Mouse (Mus musculus) mesoderm, embryonic 11.5 days (tissue): ENCODE measurements around the gene Sorcs2.
"Not testable (repeated sequence)": the region's sequence is repeated elsewhere in the genome, so short reads cannot be mapped to it uniquely, and the experiment has no call there.

Experiments used
- DNase-seq: peaks from one replicate; pipeline ENCODE4 v3.0.0-alpha.2; 2012; ENCODE audit warnings: low read depth, low spot score

The Sorcs2 gene

DNA sequence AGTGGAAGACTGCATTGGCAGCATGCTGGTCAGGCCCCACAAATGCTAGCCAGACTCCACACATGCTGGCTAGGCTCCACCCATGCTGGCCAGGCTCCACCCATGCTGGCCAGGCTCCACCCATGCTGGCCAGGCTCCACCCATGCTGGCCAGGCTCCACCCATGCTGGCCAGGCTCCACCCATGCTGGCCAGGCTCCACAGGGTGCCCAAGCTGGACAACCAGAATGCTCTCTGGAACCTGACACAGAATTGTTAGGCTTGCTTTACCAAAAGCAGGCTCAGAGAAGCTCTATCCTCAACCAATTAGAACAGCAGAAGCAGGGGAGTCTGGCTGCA, 7.4 kb downstream of the Sorcs2 start:
- not testable (repeated sequence) for DNase-seq

DNA sequence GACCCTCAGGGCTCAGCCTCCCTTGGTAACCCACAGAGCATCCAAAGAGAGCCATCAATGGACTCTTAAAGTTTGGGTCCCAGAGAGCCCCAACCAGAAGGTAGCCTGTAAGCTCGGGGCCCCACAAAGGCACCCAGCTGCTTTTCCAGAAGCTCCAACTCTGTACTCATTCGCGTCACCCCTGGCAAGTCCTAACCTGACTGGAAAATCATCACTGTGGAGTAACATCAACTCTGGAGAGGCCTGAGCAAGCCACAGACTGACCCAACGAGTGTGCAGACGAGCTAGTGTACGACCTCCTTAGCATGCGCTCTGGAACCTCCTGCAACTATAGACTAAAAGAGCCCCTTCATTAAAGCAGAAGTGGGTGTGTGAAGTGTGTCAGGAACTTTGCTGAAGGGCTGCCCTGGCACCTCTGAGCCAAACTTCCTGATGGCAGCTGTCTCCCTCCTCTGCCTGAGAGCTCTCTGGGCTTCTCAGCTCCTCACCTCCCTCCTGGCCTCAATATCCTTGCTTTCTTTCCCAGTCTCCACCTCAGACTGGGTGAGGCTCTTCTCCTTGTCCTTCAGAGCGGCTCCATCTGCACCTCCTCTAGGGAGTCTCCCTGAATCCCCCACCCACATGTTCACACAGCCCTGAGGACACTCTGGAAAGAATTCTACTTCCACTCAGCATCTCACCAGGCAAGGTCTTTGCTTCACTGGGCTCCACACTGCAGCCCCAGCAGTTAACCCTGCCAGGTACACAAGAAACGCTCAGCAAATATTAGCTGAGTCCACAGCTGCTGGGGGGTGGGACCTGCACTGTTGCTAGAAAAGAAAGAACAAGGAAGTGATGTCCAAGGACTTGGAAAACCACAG, 8.0 kb downstream of the Sorcs2 start:
- no peak for DNase-seq

DNA sequence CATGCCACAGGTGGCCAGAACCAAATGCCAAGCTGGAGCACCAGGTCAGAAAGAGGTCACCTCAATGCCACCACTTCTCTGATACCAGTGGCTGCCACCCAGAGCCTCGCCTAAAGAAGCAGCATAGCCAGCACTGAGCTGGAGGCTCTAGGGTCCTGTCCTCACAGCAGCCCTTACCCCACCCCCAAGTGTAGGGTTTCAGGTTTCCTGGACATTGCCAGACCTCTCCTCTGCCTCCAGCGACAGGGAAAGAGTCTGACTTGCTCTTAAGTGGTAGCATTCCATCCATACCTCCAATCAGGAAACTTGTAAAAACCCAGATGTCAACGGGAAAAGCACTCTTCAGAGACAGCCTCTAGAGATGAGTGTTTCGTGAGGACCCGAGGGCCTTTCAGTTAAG, 12.9 kb downstream of the Sorcs2 start:
- peak; percentile 82 for DNase-seq

DNA sequence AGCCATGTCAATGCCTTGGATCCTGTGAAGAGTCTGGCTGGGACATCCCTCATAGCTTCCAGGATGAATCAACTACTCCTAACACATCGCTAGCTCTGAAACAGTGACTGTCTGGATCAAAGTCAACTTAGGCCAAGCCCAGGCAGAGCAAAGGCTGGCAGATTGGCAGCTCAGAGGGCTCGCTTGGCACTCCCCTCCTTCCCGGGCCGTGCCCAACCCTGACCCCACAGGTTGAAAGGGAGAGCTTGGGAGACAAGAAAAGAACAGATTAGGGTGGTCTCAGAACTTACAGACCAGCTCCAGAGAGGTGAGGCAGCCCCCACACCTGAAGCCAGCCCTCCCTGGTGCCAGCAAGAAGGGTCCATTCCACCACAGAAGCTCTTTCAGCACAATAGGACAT, 14.5 kb downstream of the Sorcs2 start:
- no peak for DNase-seq

DNA sequence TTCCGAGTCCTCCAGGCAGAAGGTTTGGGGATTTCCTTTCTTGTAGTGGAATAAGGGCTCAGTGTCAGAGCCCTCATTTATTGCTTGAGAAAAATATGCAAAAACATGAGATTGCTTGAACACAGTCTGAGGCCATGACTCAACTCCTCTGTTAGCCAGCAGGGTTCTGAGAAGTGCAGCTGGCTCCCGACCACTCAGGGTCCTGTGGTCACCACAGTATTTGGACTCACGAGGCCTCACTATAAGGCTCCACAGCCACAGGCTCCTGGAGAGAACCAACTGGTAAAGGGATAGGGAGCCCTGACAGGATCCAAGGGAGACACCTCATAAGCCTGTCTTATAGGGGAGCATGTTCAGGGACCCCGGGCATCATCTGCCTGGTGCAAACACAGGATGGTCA, 15.2 kb downstream of the Sorcs2 start:
- no peak for DNase-seq

DNA sequence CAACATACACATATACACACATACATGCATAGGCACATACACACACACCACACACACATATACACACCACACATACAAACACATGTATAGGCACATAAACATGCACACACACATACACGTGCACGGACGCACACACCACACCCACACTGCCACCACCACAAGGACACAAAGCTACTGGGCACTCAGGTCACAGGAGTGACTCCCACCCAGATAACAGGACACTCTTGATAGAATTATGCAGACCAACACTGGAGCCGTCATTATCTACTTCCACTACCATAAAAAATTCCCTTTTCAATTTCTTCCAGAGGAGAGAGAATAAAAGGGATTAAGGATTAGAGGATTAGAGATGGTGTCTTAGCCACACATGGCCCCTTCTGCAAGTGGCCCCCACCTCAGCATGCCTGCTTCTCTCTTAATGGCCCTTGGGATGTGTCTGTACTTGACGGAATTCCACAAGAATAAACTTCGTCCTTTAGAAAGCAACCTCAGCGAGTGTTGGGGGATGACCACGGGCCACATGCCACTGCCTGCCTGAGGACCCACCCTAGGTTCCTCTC, 15.7 kb downstream of the Sorcs2 start:
- no peak for DNase-seq

DNA sequence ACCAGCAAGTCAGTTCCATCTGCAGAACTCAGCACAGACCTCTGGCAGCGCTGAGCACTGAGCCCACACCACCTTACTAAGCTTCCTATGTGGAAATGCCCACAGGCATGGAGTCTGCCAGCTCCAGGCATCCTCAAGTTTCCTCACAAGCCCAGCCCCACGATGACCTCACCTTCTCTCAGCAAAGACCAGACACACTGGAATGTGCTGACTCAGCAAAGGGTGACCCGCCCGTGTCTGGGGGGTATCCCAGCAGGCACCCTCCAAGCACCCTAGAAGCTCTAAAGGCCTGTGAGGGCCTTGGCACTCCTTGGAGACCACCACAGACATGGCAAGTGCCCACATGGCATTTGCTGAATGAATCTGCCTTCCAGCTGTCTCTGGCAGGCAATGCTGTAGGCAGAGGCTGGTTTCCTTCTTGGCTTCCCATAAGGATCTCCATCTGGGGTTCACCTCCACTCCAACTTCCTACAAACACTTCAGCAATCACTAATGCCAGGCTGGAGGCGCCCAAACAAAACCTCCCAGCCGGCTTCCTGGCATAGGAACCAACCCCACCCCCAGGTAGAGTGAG, 17.9 kb downstream of the Sorcs2 start:
- no peak for DNase-seq

DNA sequence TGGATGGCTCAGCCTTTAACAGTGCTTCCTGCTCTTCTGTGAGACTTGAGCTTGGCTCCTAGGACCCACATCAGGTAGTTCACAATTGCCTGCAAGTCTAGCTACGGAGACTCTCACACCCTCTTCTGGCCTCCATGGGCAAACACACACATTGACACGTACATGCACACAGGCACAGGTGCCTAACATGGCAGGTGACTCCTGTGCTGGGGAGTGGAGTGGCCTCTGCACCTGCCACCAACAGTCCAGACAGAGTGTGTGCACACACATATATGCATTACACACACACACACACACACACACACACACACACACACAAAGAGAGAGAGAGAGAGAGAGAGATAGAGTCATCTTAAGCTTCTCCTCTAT, 19.6 kb downstream of the Sorcs2 start:
- no peak for DNase-seq

DNA sequence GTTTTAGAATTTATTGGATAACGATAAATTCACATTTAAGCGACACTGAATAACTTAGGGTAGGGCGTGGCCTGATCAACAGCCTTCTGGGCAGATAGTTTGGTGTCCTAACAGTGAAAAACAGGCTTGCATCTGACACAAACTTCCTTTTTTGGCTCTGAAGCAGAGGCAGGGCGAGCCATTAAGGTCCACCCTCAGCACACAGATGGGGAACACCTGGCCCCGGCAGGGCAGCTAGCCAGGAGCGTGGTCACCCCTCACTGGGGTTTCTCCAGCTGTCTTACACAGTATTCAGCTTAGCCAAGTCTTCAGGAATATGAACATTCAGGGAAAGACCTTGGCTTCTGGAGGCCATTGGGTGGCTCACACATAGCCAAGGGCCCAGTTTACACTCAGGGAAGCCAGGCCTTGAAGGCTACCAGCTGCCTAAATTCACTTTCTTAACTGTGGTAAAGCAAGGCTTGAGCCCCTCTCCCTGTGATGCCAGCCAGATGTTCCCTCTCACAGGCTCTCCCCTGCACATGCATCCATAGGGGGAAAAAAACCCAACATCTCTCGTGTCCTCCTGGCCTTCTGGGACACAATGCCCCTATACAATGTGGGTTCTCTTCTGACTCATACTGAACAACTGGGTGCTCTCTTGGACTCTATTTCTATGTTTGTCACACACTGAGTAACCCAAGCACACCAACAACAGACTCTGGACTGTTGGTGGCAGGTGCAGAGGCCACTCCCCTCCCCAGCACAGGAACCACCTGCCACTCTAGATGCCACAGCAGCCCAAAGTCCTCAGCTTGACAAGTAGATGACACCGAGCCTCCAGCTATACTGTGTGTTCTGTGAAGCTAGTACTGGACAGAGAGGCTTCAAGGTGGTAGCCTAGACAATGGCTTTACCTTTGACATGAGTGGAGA, 20.2 kb downstream of the Sorcs2 start:
- no peak for DNase-seq

DNA sequence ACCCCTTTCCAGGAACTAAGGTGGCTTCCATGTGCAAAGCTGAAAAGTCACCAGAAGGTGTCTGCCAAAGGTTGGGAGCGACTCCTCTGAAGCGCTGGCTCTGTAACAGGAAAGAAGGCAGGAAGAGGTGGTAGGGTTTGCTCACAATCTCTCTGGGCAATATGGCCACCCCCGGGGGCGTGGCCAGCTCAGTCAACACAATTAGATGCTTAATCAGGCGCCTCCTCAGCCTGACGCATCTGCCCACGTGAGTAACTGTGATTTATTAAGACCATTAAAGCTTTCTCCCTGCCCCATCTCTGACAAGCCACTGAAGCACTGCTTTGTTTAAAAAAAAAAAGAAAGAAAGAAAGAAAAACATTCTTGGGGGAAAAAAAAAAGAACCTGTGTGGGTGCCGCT, 22.1 kb downstream of the Sorcs2 start:
- peak; percentile 58 for DNase-seq

DNA sequence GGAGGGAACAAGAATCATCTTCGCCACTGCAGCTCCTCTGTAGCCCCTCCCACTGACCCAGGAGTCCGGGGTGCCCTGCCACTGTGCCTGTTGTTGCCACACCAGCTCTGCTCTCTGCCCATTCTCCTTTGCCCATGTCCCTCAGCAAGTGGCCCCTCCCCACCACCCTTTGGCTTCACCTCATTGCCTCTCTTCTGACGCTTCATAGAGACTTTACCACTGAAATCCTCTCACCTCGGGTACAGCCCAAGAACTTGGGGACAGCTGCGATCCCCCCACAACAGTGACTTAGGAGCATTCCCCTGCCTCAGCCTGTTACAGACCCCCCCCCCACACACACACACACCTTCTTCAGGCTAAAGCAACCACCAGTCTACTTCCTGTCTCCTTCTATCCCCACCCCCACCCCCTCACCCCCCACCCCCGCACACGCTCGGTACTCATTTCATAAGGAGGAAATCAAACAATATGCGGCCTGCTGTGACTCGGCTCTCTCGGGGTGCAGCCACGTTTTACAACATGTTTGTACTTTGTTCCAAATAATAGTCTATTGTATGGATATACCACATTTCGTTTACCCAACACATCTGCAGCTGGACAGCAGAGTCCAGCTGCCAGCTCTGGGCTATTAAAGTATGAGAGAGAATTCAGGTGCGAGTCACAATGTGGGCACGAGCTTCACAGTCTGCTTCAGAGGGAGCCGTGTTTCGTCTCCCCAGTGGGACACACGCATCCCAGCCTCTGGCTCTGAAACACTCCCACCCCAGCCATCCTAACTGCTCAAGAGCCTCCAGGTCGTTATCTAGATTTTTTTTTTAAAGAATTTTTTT, 23.5 kb downstream of the Sorcs2 start:
- no peak for DNase-seq

DNA sequence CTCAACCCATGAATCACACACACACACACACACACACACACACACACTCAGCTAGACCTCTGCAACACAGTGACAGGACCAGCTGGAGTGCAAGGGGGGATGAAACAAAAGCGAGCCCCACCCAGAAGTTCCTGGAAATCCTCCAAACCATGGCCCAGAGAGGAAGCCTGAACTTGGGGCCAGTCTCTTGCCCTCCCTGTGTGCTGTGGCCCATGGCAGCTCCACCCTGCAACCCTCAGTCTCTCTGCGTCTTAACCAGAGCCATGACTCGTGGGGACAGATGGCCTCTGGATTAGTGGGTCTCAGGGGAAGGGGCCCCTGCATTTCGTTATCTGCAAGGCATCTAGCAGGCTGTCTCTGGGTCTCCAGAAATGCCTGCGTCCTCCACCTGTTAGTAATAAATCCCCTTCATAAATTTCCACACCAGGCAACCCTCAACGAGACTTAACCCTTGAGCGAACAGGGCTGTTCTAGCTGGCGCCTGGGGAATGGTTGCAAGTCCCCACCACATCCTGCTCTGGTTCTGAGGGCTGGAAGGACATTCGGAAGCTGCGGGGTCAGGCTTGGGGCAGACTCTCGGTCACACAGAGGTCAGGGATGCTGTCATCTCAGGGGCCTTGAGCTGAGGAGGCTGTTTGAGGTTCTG, 24.6 kb downstream of the Sorcs2 start:
- DNase-seq, result peak; percentile 89

DNA sequence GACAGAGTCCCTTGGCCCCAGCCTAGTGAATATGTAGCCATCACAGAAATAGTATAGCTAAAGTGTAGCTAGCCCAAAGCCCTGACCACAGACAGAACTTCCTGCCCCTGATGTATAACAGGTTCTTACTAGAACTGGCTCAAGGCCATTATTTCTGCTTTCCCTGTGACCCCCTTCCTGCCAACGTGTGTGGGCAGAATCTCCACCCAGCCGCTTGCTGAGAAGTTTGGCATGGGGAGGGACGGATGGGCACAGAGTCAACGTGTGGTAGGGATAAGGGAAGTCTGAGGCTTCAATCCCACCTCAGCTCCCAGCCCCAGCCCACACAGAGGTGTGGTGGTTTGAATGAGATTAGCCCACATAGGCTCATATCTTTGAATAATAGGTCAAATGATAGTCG, 26.2 kb downstream of the Sorcs2 start:
- no peak for DNase-seq

DNA sequence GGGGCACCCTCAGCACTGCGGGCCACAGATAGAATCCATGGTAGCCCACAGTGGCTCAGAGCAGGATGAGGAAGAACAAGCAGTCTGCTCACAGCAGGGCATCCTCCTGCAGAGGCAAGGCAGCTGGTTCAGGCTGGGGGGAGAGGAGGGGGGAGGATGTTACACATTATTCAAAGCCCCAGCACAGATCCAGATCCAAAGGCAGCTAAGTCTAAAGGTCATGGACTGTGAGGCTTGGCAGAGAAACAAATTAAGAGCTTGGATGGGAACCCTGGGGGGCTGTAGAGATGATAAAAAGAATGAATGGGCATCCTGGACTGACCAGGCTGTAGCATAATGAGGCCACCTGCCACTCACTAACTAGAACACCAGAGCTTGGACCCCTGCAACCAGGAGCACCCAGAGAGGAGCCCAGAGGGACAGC, 28.7 kb downstream of the Sorcs2 start:
- DNase-seq, result peak; percentile 43

DNA sequence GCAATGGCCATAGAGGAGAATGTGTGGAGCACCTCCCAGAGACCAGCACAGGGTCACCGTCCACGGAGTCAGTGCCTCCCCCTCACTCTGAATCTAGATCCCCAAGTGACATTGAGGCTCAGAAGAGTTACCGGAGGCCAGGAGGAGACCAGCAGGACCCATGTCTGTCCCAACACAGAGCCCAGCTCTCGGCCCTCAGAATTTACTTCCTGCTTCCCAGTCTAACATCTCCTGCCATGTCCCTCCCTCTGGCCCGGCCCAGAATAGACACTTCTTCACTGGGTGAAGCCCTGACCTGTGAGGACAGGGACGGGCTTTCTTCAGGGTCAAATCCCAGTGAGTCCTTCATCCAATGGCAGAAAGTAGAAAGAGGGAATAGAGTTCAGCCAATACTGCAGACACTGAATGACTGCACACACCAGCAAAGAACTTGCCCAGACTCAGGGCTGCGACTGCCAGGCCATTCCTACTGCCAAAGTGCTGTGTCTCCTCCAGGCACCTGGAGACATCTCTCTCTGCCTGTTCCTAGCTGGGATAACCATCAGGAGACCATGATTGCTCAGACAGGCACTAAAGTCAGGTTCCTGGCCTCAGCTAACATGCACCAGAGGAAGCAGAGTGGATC, 29.3 kb downstream of the Sorcs2 start:
- no peak for DNase-seq

DNA sequence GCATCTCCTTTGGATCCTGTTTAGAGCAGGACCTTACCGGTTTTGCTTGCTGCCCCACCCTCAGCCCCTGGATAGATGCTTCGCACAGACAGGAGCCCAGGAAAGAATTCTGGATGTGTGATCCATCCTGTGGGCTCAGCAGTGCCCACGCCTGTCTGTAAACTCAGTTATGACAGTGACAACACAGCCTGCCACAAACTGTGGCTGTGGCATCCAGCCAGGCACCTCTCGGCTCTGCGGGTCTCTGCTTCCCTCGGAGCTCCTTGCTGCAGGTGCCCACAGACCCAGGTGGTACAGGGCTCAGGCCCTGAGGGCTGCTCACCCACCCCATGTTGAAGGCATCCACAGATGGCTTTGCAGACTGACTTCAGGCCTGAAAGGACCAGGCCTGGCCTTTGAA, 30.0 kb downstream of the Sorcs2 start:
- no peak for DNase-seq

DNA sequence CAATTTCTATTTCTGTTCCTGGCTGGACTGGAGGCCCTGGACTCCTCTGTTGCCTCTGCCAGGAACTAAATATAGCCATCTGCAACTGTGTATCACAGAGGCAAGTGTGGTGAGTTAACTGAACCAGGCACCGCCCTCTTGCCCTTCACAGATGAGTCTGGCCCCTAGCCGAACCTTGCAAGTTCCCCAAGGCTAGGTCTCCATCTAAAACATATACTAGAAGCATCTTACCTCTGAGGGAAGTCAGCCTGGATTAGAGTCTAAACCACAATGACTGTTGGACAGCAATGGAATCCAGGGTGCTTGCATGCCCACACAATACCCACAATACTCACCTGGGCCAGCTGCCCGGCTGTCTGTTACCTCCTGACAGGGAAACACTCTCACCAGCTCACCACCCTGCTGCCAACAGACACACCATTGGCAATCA, 30.7 kb downstream of the Sorcs2 start:
- no peak for DNase-seq

DNA sequence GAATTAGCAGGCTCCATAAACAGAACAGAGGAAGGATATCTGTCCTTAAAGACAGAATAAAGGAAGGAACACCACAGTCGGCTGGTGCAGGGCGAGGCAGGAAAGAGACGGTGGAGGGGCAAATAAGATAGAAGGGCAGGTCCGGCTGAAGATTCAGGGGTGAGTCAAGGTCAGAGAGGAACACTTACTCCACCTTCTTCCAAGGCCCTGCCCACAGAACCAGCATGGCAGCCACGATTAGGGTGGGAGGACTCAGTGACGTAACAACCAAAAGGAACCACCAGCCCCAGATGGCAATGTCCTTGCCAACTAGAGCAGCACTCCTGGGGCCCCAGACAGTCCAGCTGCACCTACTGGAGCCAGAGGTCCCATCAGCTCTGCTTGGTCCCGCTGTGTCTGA, 36.2 kb downstream of the Sorcs2 start:
- no peak for DNase-seq

DNA sequence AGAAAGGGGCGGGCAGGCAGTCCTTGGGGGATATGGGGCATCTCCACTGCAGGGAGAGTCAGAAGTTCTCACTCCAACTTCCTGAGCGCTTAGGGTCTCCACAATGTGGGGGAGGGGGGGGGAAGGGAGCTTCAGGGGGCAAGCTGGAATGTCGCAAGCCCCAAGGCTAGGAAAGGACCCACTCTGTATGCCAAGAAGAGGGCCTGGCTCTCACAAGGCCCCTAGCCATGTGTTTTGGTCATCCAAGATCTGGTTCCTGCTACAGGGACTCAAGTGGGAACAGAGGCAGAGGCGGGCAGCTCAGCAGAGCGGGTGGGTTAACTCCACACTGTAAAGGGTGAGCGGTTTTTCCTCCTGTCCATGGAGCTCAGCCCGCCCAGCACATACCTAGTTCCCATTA, 37.6 kb downstream of the Sorcs2 start:
- DNase-seq, result no peak

DNA sequence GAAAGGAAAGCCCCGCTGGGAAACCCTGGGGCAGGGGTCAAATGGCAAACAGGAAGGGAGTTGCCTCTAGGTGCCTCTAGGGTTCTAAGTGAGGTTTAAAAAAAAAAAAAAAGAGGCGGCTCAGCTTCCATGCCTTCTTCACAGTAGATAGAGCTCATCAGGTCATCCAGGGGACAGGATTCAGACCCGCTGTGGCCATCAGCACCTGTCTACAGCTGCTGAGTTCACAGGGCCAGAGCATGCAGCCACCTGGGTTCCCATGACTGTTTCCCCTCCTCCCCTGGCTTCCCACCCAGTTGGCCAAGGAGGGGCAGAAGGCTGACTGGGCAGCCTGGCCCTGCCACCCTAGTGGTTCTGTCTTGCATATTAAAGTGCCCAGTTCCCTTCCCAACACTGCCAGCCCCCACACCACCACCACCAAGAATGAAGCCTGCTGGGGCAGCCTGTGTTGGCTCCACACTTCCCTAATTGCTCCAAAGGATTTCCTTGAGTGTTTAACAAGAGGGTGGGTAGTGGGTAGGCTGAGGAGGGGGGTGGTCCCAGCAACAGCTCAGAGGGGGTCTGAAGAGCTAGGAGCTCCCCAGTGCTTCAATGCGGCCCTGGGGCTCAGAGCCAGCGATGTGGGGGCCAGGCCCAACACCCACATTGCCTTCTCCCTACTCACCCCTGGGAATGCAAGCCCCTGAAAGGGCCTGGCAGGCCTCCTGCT, 38.2 kb downstream of the Sorcs2 start:
- DNase-seq, result no peak
